Mouse (Mus musculus): ENCODE measurements around the gene S1pr1.

The S1pr1 gene

DNA sequence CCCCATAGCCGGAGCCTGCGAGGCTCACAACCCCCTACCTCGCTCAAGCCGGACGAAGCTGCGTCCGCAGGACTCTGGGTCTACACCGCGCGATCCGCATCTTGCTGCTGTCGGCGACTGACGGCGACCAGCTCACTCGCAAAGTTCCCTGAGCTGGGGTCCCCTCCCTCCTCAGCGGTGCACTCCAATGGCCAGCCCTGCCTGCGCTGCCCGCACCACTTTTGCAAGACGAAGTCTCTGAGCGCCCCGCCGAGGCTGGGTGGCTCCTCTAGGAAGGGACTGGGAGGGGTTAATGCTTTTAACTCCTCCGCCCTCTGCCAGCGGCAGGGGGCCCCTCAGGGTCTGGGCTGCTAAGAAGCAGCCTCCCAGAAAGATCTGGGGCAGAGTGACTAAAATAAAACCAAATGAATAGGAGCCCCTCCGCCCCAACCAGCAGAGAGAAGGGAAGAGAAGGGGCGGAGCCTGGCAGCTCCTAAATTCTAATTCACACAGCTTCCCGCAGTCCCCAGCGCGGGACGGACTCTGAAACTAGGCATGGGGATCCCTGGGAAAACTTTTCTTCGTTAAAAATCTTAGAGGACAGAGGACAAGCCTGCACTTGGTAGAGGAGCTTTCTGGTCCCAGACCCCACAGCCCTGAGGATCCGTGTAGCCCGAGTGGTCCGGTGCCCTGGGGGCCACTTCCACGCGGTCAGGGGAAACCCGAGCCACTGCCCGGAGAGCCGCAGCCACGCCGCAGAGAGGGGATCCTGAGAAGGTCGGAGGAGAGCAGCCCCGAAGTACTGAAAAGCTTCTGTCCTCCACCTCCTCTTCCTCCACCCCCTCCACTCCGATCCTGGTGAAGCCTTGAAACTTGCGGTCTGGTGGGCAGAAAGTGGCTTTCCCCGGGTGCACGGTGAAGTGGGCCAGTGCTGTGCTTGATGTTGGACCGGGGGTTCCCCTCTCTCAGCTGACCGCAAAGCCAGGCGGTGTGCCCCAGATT is at the start of gene S1pr1:
S1pr1 (minus strand) TSS at position 402 of the 981 bp plus-strand sequence.
- in situ Hi-C loops (cut with MboI; ENCODE audit: low pct_unique_long_range_greater_than_20kb in 1 of 2, low sequenced_read_pairs in 2 of 2, unreplicated experiment in 1 of 2), result no loop called here

DNA sequence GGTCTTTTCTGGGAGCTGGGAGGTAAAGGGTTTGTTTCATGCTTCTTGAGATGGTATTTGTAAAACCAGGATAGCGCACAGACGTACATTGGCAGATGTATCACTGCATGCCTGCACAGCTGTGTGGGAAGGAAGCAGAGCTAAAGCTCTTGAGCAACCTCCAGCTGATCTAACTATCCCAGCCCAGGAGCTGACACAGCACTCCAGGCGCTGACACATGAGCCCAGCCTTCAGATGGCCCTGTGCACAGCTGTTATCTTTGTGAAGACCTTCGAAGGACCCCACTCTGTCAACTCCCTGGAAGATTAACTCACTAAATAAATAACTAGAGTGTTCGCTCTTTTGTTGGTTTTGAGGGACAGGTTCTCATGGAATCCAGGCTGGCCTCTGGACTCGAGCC is 48.4 kb upstream of the S1pr1 start:
- in situ Hi-C loops (cut with MboI; ENCODE audit: low pct_unique_long_range_greater_than_20kb in 1 of 2, low sequenced_read_pairs in 2 of 2, unreplicated experiment in 1 of 2), result no loop called here

DNA sequence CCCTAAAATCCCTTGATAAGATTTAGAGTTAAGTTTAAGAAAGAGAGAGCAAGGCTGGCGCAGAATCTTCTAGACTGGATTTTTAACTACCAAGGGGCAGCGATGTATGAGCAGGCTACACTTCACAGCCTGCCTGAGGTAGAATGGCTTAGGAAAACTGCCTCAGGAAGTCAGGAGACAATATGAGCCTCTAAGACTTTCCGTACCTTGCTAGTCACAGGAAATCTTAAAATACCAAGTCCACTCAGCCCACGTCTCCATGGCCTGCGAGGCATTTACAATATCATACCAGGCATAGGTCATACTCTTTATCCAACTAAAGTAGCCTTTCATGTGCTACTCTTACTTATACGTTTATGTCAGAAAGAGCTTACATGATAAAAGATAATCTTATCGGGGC is 48.0 kb upstream of the S1pr1 start:
- in situ Hi-C loops (cut with MboI; ENCODE audit: low pct_unique_long_range_greater_than_20kb in 1 of 2, low sequenced_read_pairs in 2 of 2, unreplicated experiment in 1 of 2), result no loop called here

- in situ Hi-C loops (cut with MboI; ENCODE audit: low pct_unique_long_range_greater_than_20kb in 1 of 2, low sequenced_read_pairs in 2 of 2, unreplicated experiment in 1 of 2), result no loop called here
Measured at GRCm38 (mm10) chr3:115759659-115760058, 44.8 kb upstream of the S1pr1 start.

DNA sequence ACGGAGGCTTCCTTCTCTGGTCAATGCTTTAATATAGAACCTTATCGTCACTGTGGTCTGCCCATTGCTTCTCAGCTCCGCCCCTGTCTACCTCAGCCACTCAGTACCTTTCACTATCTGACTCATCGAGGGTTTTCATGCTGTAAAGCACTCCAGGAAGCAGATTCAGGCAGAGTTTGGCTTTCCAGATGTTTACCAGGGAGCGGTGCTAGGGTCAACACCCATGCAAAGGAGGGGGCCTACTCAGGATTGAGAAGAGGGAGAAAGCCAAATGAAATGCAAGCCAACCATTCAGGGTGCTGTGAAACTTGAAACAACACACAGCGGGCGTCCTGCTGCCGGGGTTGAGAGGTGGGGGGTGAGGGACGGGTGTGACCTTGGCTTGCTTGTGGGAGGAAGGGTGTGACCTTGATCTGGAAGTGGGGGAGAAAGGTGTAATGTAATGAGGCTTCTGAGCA is 43.6 kb upstream of the S1pr1 start:
- in situ Hi-C loops (cut with MboI; ENCODE audit: low pct_unique_long_range_greater_than_20kb in 1 of 2, low sequenced_read_pairs in 2 of 2, unreplicated experiment in 1 of 2), result no loop called here

GRCm38 (mm10) chr3:115754466-115754865 is 39.6 kb upstream of the S1pr1 start:
- in situ Hi-C loops (cut with MboI; ENCODE audit: low pct_unique_long_range_greater_than_20kb in 1 of 2, low sequenced_read_pairs in 2 of 2, unreplicated experiment in 1 of 2), result no loop called here

- in situ Hi-C loops (cut with MboI; ENCODE audit: low pct_unique_long_range_greater_than_20kb in 1 of 2, low sequenced_read_pairs in 2 of 2, unreplicated experiment in 1 of 2), result no loop called here
Measured at GRCm38 (mm10) chr3:115750369-115750768, 35.5 kb upstream of the S1pr1 start.

DNA sequence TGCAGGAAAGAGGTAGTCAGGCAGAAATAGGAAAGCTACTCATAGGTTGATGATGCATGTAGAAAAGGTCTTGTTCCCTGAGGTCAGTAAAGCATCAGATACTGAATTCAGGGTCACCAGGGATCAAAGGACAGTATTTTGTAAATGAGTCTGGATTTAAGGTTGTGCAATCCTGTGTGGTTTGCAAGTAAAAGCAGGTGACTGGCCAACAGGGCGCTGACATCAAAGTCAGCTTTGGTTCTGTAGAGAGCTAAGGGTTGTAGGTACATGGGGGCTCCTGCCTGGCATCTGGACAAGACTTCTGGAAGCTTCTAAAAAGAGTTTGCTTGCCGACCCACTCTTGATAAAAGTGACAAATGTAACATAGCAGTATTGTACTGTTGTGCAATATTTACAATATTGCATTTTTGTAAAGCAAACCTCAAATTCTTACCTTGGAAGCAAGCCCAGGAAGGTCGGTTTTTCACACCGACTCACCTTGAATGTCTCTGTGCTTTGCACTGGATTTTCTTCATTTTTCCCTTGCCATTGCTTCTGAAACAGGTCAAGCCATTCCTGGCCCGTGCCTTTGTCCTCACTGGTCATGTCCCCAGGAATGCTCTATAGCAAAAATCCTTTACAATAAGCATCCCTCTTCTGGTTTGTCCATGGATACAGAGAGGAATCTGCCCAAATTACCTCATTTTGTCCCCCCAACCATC is 33.6 kb upstream of the S1pr1 start:
- in situ Hi-C loops (cut with MboI; ENCODE audit: low pct_unique_long_range_greater_than_20kb in 1 of 2, low sequenced_read_pairs in 2 of 2, unreplicated experiment in 1 of 2), result no loop called here

GRCm38 (mm10) chr3:115746511-115746910 is 31.6 kb upstream of the S1pr1 start:
- in situ Hi-C loops (cut with MboI; ENCODE audit: low pct_unique_long_range_greater_than_20kb in 1 of 2, low sequenced_read_pairs in 2 of 2, unreplicated experiment in 1 of 2), result no loop called here

DNA sequence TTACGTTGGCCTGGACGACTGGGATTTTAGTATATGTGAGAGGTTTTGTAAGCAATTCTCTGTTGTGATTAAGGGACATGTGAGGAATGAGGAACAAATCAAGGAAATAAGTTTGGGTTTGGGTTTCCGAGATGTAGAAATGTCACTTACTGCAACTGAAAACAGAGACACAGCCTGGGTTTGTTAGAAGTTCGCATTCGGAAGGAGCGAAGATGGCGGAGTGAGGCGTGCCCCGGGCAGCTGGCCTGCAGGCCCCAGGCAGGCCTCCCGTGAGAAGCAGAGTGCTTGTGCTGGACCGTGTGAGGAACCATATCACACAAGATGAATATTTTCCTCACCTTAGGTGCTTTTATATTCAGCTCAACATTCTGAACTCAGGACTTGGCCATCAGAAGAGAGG is 30.2 kb upstream of the S1pr1 start:
- in situ Hi-C loops (cut with MboI; ENCODE audit: low pct_unique_long_range_greater_than_20kb in 1 of 2, low sequenced_read_pairs in 2 of 2, unreplicated experiment in 1 of 2), result no loop called here

DNA sequence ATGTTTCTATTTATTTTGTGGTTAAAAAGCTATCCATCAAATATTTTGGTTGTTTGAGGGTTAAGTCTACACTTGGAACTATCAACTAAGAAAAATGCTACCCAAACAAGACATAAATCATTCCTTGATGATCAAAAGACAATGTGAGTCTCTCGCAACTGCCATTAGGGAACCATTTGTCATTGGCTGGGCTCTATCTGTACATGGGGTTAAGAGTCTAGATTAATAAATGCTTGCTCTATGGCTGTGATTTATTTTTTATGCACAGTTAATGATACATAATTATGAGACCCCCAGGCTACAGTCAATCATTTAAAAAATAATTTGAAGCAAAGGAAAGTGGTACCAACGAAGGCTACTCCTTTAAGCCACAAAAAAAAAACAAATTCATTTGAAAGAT is 23.7 kb upstream of the S1pr1 start:
- in situ Hi-C loops (cut with MboI; ENCODE audit: low pct_unique_long_range_greater_than_20kb in 1 of 2, low sequenced_read_pairs in 2 of 2, unreplicated experiment in 1 of 2), result no loop called here

DNA sequence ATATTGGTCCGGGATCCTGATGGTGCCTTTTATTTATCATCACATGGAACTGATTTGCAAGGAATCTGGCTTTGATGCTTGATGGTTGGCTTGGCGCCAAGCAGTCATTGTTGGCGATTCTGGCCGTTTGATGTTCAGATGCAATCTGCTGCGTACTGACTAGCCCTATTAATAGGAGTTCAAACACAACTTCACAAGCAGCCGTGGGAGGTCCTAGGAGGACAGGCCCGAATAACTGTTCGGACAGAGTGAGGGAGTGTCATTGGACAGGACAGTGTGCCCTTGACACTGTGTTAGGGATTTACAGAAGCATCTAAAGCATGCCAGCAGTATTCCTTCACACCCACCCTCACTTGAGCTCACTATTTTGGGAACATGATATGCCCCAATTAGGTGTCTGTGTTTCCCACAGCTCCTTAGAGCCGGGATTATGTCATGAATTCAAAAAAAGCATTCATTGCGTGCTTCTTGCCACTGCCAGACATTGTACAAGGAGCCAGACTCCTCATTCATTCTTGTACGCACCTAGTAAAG is 23.0 kb upstream of the S1pr1 start:
- in situ Hi-C loops (cut with MboI; ENCODE audit: low pct_unique_long_range_greater_than_20kb in 1 of 2, low sequenced_read_pairs in 2 of 2, unreplicated experiment in 1 of 2), result no loop called here

- in situ Hi-C loops (cut with MboI; ENCODE audit: low pct_unique_long_range_greater_than_20kb in 1 of 2, low sequenced_read_pairs in 2 of 2, unreplicated experiment in 1 of 2), result no loop called here
Measured at GRCm38 (mm10) chr3:115735540-115735939, 20.7 kb upstream of the S1pr1 start.

GRCm38 (mm10) chr3:115734841-115735240 is 20.0 kb upstream of the S1pr1 start:
- in situ Hi-C loops (cut with MboI; ENCODE audit: low pct_unique_long_range_greater_than_20kb in 1 of 2, low sequenced_read_pairs in 2 of 2, unreplicated experiment in 1 of 2), result no loop called here

DNA sequence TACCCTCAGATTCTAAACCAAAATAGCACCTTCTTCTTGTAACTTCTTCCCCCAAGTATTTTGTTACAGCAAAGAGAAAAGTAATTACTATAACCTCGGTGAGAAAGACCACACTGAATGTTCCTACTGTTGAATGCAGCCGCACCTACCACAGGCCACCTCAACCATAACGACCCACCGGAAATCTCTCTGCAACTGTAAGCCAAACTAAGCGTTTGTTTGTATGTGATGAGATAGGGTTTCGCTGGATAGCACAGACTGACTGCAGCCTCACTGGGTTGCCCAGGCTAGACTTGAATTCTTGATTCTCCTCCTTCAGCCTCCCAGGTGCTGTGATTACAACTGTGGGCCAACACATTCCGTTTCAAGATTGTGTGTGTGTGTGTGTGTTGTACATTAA is 15.5 kb upstream of the S1pr1 start:
- in situ Hi-C loops (cut with MboI; ENCODE audit: low pct_unique_long_range_greater_than_20kb in 1 of 2, low sequenced_read_pairs in 2 of 2, unreplicated experiment in 1 of 2), result no loop called here

- in situ Hi-C loops (cut with MboI; ENCODE audit: low pct_unique_long_range_greater_than_20kb in 1 of 2, low sequenced_read_pairs in 2 of 2, unreplicated experiment in 1 of 2), result no loop called here
Measured at GRCm38 (mm10) chr3:115729187-115729586, 14.3 kb upstream of the S1pr1 start.

GRCm38 (mm10) chr3:115728211-115728610 is 13.3 kb upstream of the S1pr1 start:
- in situ Hi-C loops (cut with MboI; ENCODE audit: low pct_unique_long_range_greater_than_20kb in 1 of 2, low sequenced_read_pairs in 2 of 2, unreplicated experiment in 1 of 2), result no loop called here

- in situ Hi-C loops (cut with MboI; ENCODE audit: low pct_unique_long_range_greater_than_20kb in 1 of 2, low sequenced_read_pairs in 2 of 2, unreplicated experiment in 1 of 2), result no loop called here
Measured at GRCm38 (mm10) chr3:115718886-115719285, 4.0 kb upstream of the S1pr1 start.

GRCm38 (mm10) chr3:115715900-115716515 is 1.1 kb upstream of the S1pr1 start:
- in situ Hi-C loops (cut with MboI; ENCODE audit: low pct_unique_long_range_greater_than_20kb in 1 of 2, low sequenced_read_pairs in 2 of 2, unreplicated experiment in 1 of 2), result no loop called here

Data from mouse embryonic stem cell (cell line).